Mouse (Mus musculus): Measurements from ENCODE around the gene Rab15. TPM values are rescaled to one million over a fixed set of nuclear protein-coding genes. Genes with fewer than 3 reads are reported as not detected.

The Rab15 gene
- polyA plus RNA-seq, 1 experiment from 2014 or later = 53.8 TPM

DNA sequence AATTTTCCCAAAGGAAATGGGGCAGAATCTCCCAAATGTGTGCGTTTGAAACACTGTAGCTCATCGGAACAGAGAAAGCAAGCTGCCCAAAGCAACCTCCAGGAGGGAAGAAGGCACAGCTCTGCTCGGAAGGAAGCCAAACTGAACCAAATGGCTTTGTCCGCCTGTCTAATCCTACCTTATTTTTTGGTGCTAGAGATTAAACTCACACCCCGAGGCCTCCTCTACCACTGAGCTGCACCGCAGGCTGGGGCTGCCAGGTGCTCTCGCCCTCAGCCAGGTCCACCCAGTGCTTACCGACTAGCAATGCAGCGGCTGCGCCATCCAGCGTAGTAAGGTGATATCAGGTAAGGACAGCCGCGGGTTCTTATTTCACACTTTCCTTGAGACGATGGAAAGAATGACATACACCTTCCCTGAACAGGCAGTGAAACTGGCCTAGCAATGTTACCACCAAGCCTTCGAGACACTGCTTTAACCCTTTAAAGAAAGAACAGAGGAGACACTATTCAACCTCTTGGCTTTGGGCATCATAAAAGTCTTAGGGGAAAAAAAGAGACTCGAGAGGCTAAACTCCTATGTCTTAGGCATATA is 71.7 kb downstream of the Rab15 start:
- WGBS = 83% methylated on average over 16 of the region's 16 CpGs

More for the DNA sequence above, 71.7 kb downstream of the Rab15 start:
- no peaks in the 10 kb centered on the region for H3K9me3 ChIP-seq (replicated peaks; ENCODE audit: control insufficient read depth, low read length, poor library complexity, severe bottlenecking)
- H3K4me1 ChIP-seq (ENCODE audit: control insufficient read depth, insufficient read depth, low read length) = no peaks in the 10 kb centered on the region
- H3K27me3 ChIP-seq (ENCODE audit: control insufficient read depth, insufficient read depth, low read depth, low read length) = no peaks in the 10 kb centered on the region
- no peak for ATAC-seq
- no peak overlapping the region for H3K4me2 ChIP-seq (ENCODE audit: low read length)
- no peaks in the 10 kb centered on the region for H3K36me3 ChIP-seq (ENCODE audit: control insufficient read depth, insufficient read depth, low read length)
- H3K9ac ChIP-seq (ENCODE audit: low read depth, low read length) = no peak overlapping the region
- H3K4me3 ChIP-seq (ENCODE audit: low read depth, low read length) = no peak overlapping the region
- H3K27ac ChIP-seq (ENCODE audit: low read length) = no peak overlapping the region

Other genes with a start within 250 kb of the Rab15 start
- gene Sptb, start 112.4 kb downstream of the Rab15 start, polyA plus RNA-seq (2015; fragmentation: Nextera tagmentation; extraction: Ambion mirVana) = 4.1 and 5.1 TPM in 2 replicates
- 108 and 118 TPM in 2 replicates for gene Churc1, start 57.4 kb downstream of the Rab15 start, polyA plus RNA-seq (2015; fragmentation: Nextera tagmentation; extraction: Ambion mirVana)
- gene Fntb, start 57.3 kb downstream of the Rab15 start, polyA plus RNA-seq (2015; fragmentation: Nextera tagmentation; extraction: Ambion mirVana) = 41.6 and 42.9 TPM in 2 replicates
- gene Gpx2, start 27.4 kb downstream of the Rab15 start, polyA plus RNA-seq (2015; fragmentation: Nextera tagmentation; extraction: Ambion mirVana) = 0.11 TPM in 1 of 2 replicates, not detected in the other
- gene Max, start 139.3 kb upstream of the Rab15 start, polyA plus RNA-seq (2015; fragmentation: Nextera tagmentation; extraction: Ambion mirVana) = 18.4 and 21.7 TPM in 2 replicates

Measured in midbrain, embryonic 16.5 days (tissue).